In genomic region chr12:117200590-117200989, GRCm38 (mm10) we compare ENCODE assay signal across 8 mouse cellular contexts.
A peak's percentile ranks its signal among the peaks of the same experiment; 100 is the strongest.
DNase-seq lines count a peak whose midpoint lies in the region; ATAC-seq lines count a peak whose summit lies in the region.

No protein-coding gene starts in this region.

- no peak overlapping the region for H3K4me2 ChIP-seq in intestine, embryonic 16.5 days (ENCODE audit: low read depth, low read length)
- peak overlapping the region; percentile 5; the same call in 1 of the 2 replicates for H3K4me2 ChIP-seq in midbrain, embryonic 16.5 days (ENCODE audit: low read length)

- peak; percentile 82 for ATAC-seq in intestine, embryonic 16.5 days
- ATAC-seq in midbrain, embryonic 16.5 days, result 0 out of 2 replicates have a peak, but pooled peaks have one; percentile 8

- WGBS in intestine, embryonic 16.5 days, result 48% methylated on average over 5 of the region's 5 CpGs
- WGBS in midbrain, embryonic 16.5 days, result 32% methylated on average over 5 of the region's 5 CpGs

- no peaks in the 10 kb centered on the region for H3K27me3 ChIP-seq in intestine, embryonic 16.5 days (replicated peaks; ENCODE audit: control insufficient read depth, insufficient read depth, low read length)
- H3K27me3 ChIP-seq in midbrain, embryonic 16.5 days (ENCODE audit: control insufficient read depth, insufficient read depth, low read depth, low read length), result no peaks in the 10 kb centered on the region

- H3K27ac ChIP-seq in intestine, embryonic 16.5 days (ENCODE audit: low read length), result no peak overlapping the region
- peak overlapping the region; percentile 83 for H3K27ac ChIP-seq in midbrain, embryonic 16.5 days (ENCODE audit: low read length)

- peak; percentile 21 to 38 for DNase-seq in layer of hippocampus, postnatal 14 days (ENCODE audit: low spot score in 2 of 2)
- DNase-seq in layer of hippocampus, adult 9-11 months, result no peak
- DNase-seq in heart, adult 9 months (ENCODE audit: low spot score in 2 of 2), result peak; percentile 28 to 33
- DNase-seq in thymus, postnatal 10 days (ENCODE audit: low spot score in 2 of 2), result no peak
- no peak for DNase-seq in frontal cortex, postnatal 14 days (ENCODE audit: low spot score in 2 of 2)
- no peak for DNase-seq in thymus, postnatal 4 days

- no peaks in the 10 kb centered on the region for H3K36me3 ChIP-seq in intestine, embryonic 16.5 days (ENCODE audit: control insufficient read depth, insufficient read depth, low read length)
- H3K36me3 ChIP-seq in midbrain, embryonic 16.5 days (ENCODE audit: control insufficient read depth, insufficient read depth, low read length), result no peaks in the 10 kb centered on the region

- H3K4me3 ChIP-seq in intestine, embryonic 16.5 days (ENCODE audit: low read length), result no peak overlapping the region
- no peak overlapping the region for H3K4me3 ChIP-seq in midbrain, embryonic 16.5 days (ENCODE audit: low read depth, low read length)

- no peaks in the 10 kb centered on the region for H3K9me3 ChIP-seq in intestine, embryonic 16.5 days (ENCODE audit: control insufficient read depth, low read length)
- no peaks in the 10 kb centered on the region for H3K9me3 ChIP-seq in midbrain, embryonic 16.5 days (replicated peaks; ENCODE audit: control insufficient read depth, low read length, poor library complexity, severe bottlenecking)

- no peaks in the 10 kb centered on the region for H3K4me1 ChIP-seq in intestine, embryonic 16.5 days (ENCODE audit: control insufficient read depth, insufficient read depth, low read length)
- H3K4me1 ChIP-seq in midbrain, embryonic 16.5 days (ENCODE audit: control insufficient read depth, insufficient read depth, low read length), result peaks cover 88% of the 10 kb centered on the region

- no peak overlapping the region for H3K9ac ChIP-seq in intestine, embryonic 16.5 days (ENCODE audit: low read depth, low read length)
- H3K9ac ChIP-seq in midbrain, embryonic 16.5 days (ENCODE audit: low read depth, low read length), result peak overlapping the region; percentile 13; the same call in 1 of the 2 replicates

Comparison
In these comparisons a context has a peak if more than half of its experiments do, and no peak if none do; other contexts are left out.
1. DNase-seq: peak in layer of hippocampus, postnatal 14 days (2 of 2) and heart, adult 9 months (2 of 2); none in layer of hippocampus, adult 9-11 months (single experiment), thymus, postnatal 10 days (0 of 2), frontal cortex, postnatal 14 days (0 of 2) and thymus, postnatal 4 days (single experiment).